Mouse (Mus musculus) lung, adult 2 months (tissue): ENCODE measurements around the gene Brd1.

Experiments used
- CTCF ChIP-seq: fragments of 200-500 bp; IDR thresholded peaks from 2 replicates; pipeline ENCODE4 v1.5.1; 2011; ENCODE audit warnings: mild to moderate bottlenecking, low read length, control low read depth; ENCODE audit not compliant: insufficient read depth
- POLR2A ChIP-seq: fragments of 200-500 bp; IDR thresholded peaks from 2 replicates; pipeline ENCODE4 v1.6.1; 2011; ENCODE audit warnings: low read depth, mild to moderate bottlenecking, control low read depth, low read length, borderline replicate concordance; ENCODE audit errors: extremely low read depth

GRCm38 (mm10) chr15:88732405-88733020 lies 1.5 kb downstream of the Brd1 start:
- TF ChIP-seq CTCF (no peak), POLR2A (no peak)
